Mouse (Mus musculus): Measurements from ENCODE around the gene Gsx1.

DNA sequence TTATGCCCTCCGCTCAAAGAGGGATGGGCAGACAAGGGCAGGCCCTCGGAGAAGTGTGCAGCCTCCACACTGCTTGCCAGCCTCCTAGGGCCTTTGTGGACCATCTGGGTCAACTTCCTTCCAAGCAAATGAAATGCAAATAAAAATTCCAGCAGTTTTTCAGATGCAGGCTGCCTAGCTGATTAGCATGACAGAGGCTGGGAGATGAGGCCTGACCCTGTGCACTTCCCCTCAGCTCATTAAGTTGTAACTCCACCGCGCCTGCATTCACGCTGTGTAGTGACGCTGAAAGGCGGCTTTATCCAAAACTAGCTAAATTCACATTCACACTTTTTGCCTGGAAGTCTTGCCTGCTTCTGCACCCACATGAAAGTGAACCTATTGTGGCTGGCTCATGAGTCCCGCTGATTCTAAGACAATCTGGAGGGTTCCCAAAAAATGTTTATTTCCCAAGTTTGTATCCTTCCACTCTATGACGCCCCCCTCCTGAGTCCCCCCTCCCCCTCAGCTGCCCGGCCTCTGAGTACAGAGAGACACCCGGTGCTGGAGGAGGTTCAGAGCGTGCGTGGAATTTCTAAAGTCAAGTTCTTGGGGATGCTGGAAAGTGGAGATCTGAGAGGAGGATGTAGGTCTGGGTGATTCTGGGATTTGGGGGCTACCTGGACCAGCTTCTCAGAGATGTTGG lies 32.9 kb upstream of the Gsx1 start:
- TF ChIP-seq CTCF (conservative IDR thresholded peaks at IDR 0.05; ENCODE audit: low read length) (no peak), NANOG (IDR thresholded peaks at IDR 0.05; ENCODE audit: borderline replicate concordance, low read length) (peak; percentile 66; the same call in 1 of the 2 replicates)
